Mouse (Mus musculus): Measurements from ENCODE around the gene Ak5.

Gene Ak5

DNA sequence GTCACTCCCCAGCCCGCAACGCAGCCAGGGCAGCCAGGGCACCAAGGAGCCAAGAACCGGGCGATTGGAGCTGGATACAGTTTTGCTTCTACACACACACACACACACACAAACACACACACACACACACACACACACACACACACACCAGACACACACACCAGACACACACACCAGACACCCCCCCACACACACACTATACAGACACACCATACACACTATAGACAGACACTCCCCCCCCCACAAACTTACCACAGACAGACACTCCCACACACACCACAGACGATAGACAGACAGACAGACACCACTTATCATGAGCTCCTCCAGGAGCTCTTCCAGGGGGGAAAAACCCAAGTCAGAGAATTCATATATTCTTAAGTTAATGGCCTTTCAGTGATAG, at the start of gene Ak5:
Gene Ak5 (minus strand): TSS at position 122 of the 400 bp plus-strand sequence.
- DNase-seq (ENCODE audit: low read depth, low spot score): no peak

DNA sequence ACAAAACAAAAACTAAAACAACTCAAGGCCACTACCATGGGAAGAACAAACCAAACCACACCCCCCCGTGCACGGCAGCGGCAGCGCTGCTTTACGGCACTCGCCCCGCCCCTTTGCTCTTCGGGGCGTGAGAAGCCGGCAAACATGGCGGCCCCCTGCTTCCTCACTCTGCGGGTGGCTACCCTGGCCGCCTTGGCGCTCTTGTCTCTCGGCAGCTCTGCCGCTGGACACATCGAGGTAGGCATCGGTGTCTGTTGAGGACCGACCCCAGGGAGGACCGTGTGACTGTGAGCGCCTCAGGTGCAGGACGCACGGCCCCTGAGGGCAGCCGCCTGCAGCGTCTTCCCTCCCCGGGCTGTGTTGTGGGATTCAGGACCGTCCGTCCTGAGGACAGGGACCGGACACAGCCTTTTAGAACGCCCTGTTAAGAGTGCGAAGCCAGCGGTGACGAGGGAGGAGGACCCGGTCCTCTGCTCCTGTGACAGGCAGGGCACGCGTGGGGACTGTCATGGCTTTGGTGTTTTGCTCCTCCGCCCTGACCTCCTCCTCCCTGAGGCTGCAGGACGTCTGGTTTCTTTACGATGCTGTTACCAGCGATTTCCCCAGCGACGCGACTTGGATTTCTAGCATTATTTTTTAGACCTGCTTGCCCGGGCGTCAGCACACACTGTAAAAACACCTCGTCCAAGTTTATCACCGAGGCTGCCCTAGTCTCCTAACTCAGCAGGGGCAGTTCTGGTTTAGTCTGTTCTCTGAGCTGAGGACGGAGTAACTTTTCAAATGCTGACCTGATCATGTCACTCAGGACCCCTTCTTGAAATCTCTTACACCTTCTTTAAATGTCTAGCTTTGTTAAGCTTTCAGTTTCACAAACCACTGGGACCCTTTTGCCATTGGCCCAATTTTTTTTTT, 46.1 kb upstream of the Ak5 start, which contains the start of gene Pigk:
Gene Pigk (plus strand): TSS at position 110 of the 912 bp plus-strand sequence.
- peak; percentile 83 for DNase-seq (ENCODE audit: low read depth, low spot score)

DNA sequence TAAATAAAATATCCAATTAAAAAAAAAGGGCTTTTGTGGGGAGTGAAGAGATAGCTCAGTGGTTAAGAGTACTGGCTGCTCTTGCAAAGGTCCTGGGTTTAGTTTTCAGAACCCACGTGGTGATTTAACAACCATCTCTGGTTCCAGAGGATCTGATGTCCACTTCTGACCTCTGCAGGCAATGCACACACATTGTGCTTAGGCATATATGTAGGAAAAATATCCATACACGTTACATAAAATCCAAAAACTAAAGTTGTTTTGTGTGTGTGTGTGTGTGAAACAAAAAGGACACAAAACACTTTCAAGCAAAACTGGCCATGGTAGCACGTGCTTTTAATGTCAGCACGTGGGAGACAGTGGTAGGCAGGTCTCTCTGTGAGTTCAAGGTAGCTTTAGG, 44.8 kb upstream of the Ak5 start:
- DNase-seq (ENCODE audit: low read depth, low spot score): no peak

DNA sequence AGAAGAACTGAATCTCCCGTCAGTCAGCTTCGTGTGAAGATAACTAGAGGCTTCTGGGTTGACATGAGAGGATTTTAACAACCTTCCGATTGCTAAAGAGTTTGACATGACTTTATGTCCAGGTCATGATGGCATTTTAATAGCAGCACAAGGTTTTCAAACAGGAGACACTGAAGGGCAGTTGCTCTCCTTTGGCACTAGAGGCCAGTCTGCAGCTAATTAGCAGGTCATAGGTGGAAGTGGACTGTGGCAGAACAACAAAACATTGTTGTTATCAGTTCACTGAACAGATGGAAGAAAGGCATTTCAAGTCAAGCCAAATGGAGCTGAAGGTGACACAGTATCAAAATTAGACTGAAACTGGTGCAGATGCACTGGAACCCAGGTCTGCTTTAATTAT, 41.8 kb upstream of the Ak5 start:
- DNase-seq (ENCODE audit: low read depth, low spot score): no peak

DNA sequence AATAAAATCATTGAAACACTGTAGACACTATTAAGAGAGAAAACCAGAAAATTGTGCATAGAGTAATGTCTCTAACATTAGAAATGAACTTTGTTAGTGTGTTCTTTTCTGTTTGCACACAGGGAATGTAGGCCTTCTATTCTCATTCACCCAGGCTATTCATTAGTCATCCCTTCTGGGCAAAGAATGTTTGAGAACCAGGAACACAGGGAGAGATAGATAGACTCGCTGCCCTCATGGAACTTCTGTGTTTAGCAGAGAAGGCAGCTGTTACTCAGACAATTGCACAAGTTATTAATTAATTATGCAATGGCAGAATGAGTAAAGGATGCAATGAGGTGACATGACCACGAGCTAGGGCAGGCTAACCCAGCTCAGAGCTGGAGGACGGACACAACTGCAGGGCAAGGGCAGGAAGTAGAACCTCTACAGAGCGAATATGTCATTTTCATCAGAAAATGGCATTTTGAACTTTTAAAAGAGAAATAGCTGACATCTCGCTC, 39.2 kb upstream of the Ak5 start:
- no peak for DNase-seq (ENCODE audit: low read depth, low spot score)

DNA sequence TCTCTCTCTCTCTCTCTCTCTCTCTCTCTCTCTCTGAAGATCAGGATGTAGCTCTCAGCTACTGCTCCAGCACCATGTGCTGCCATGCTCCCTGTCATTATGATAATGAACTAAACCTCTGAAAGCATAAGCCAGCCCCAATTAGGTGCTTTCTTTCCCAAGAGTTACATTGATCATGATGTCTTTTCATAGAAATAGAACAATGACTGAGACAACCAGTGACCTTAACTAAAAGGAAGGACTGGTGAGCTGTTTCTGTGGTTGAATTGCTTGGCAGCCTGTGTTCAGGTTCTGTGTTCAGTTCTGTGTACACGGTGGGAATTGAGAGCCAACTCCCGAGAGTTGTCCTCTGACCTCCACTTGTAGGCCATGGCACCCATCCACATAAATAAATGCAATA, 38.7 kb upstream of the Ak5 start:
- no peak for DNase-seq (ENCODE audit: low read depth, low spot score)

DNA sequence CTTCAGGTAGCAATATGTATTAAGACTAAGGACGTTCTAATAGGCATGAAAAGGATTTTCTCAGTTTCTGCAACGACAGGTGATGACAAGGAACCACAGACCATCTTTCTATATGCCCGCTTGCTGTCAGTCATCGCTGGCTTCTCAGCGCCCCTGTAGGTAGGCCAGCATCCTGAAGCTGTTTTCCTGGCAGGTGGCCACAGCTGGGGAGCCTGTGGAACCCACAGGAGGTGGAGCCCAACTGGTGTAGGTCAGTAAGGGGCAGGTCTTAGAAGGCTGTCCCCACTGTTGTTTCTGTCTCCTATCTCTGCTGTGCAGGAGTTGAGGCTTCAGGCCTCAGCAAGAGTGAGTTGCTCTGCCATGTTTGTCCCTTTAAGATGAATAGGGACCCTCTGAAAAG, 37.7 kb upstream of the Ak5 start:
- no peak for DNase-seq (ENCODE audit: low read depth, low spot score)

DNA sequence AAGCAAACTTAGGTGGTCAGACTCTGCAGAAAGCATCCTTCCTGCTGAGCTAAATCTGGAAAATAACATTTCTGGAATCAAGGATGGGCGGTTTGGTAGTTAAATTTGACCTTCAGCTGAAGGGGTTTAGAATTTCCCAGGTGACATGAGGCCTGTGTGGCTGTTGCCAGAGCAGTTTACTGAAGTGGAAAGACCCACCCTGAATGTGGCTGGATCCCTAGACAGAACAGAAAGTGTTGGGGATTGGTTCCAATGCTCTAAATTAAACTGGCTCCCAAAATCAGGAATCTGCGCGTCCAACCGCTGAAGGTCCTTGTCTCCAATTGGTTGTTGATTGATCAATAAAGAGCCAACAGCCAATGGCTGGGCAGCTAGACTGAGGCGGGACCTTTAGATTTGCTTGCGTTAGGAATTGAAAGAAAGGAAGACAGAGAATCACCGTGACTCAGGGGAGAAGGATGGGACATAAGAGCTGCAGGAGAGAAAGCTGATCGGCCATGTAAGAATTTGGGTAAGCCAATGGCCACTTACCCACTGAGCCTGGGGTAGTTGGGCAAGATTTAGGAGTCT, 34.2 kb upstream of the Ak5 start:
- DNase-seq (ENCODE audit: low read depth, low spot score): no peak

DNA sequence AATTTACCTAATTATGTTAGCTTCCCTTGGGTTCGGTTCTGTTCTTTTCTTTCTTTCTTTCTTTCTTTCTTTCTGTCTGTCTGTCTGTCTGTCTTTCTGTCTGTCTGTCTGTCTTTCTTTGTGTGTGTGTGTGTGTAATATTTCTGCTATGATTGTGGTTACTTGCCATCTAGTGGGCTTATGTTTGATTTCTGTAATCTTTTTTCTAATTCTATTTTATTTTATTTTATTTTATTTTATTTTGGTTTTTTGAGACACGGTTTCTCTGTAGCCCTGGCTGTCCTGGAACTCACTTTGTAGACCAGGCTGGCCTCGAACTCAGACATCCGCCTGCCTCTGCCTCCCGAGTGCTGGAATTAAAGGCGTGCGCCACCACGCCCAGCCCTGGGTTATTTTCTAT, 33.4 kb upstream of the Ak5 start:
- DNase-seq (ENCODE audit: low read depth, low spot score): peak; percentile 20

DNA sequence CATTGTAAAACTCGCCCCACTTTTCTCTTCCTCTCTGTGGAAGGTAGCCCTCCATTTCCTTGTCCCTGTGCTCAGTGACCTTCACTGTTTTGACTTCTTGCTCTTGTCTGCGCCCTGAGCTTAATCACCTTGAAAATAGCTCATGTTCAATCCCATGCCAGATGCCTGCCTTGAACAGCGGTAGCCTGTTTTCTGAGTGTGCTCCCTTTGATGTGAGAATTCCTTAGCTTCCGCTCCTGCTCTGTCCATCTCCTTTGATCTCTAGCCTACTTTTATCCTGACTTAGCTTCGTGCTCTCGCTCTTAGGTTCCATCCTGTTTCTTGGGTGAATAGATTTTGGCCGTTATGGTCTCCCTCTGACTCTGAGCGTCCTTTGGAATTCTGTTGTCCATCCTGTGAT, 31.1 kb upstream of the Ak5 start:
- no peak for DNase-seq (ENCODE audit: low read depth, low spot score)

DNA sequence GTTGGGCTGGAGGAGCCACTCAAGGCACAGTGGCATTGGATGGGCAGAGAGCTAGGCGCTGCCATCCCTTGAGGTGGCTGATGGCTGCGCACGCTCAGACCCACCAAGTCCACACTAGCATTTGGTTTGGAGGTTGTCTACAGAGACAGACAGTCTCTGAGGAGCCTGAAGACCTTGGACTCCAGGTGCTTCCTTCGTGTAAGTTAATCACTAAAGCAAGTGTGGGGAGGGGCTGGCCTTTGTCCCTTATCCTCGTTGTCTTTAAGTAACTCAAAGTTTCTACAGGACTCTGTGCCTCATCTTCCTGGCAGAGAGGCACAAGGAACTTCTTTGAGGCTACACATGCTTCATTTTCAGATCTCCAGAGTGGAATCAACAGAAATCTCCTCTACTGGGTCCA, 29.9 kb upstream of the Ak5 start:
- no peak for DNase-seq (ENCODE audit: low read depth, low spot score)

DNA sequence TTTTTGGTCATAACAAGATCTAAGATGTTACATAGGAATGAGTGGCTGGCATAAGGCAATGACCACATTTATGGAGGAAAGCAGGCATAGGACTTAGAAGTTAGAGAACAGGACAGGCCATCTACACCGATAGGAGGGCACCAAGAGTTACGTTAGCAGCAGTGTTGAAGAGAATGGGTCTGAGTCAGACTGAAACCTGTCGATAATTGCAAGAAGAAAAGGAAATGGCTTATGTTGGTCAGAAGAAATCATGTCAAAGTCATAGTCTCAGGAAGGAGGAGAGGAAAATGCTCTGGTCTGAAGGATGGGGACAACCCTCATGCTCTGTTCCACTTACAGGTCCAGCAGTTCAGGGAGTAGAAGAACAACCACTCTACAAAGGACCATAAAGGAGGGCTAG, 26.8 kb upstream of the Ak5 start:
- DNase-seq (ENCODE audit: low read depth, low spot score): no peak

DNA sequence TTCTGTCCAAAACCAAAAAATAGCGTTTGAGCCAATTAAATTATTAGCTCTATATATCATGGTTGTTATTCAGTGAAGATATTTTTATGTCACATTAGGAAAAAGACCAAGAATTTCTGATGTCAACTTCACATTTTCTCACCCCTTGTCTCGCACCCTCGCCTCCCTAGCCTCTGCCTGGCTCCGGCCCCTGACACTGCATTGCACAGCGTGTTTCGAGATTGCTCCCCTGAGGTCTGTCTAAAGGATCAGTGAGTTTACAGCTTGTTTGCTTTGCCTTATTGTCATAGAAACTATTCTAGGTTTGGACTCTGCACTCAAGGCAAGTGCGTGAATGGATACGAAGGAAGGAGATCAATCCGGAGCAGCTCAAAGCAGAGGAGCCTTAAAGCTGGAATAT, 20.9 kb upstream of the Ak5 start:
- no peak for DNase-seq (ENCODE audit: low read depth, low spot score)

DNA sequence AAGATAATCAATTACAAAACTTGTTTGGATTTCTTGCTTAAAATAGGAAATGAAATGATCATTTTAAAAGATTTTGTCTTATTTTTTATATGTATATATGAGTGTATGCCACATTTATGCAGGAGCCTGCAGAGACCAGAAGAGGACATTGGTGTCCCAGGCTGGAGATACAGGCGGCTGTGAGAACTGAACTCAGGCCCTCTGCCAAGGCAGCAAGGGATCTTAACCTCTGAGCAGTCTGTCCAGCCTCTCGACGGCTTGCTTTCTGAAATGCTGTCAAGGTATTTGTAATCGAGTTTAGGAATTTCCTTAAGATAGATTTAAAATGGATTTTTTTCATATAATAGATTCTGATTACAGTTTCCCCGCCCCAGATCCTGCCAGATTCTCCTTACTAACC, 20.4 kb upstream of the Ak5 start:
- no peak for DNase-seq (ENCODE audit: low read depth, low spot score)

DNA sequence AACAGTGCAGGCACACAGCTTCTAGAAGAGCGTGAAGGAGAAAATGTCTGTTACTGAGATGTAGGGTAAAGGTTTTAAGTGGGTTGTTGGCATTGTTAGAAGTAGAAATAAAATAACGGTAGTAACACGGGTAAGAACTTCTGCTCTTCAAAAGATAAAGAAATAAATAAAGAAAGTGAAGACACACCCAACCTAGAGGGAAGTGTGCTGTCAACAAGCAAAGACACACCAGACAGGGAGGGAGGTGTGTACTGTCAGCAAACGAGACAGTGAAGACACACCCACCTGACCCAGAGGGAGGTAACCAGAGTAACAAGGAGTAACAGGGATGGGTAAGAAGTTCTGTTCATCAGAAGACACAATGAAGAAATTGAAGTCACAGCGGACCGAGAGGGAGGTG, 6.5 kb upstream of the Ak5 start:
- no peak for DNase-seq (ENCODE audit: low read depth, low spot score)

DNA sequence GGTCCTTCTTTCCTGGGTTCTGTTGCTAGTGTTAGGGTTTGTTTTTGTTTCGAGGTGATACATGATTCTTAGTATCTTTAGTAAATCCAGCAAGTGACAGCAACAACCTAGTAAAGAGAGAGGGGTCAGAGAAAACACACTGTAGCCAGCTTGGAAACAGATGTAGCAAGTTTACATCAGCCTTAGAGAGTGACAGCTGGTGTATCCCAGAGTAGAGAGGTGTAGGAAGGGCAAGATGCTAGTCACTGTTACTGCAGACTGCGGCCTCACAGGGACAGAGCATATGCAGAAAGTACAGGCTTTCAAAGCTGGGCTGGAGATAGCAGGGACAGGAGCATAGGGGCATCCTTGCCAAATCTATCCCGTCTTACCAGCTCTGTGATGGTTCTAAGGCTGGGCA, 1.6 kb upstream of the Ak5 start:
- no peak for DNase-seq (ENCODE audit: low read depth, low spot score)

DNA sequence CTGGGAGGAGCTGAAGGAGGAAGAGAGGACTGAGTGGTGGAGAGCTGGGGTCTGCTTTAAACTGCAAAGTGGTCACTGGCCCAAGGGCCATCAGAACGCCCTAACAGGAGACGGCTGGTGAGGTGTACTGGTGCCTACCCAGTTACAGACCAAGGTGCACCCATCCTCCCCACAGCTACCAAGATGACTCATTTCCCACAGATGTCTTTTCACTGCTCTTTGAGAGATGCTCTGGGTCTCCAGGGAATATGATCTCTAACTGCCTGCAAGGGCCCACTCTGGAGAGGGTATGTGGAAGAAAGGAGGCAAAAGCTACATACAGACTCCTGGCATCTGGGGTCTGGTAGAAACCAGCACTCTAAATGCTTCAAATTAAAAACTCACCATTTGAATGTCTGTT, 633 bp upstream of the Ak5 start:
- no peak for DNase-seq (ENCODE audit: low read depth, low spot score)

DNA sequence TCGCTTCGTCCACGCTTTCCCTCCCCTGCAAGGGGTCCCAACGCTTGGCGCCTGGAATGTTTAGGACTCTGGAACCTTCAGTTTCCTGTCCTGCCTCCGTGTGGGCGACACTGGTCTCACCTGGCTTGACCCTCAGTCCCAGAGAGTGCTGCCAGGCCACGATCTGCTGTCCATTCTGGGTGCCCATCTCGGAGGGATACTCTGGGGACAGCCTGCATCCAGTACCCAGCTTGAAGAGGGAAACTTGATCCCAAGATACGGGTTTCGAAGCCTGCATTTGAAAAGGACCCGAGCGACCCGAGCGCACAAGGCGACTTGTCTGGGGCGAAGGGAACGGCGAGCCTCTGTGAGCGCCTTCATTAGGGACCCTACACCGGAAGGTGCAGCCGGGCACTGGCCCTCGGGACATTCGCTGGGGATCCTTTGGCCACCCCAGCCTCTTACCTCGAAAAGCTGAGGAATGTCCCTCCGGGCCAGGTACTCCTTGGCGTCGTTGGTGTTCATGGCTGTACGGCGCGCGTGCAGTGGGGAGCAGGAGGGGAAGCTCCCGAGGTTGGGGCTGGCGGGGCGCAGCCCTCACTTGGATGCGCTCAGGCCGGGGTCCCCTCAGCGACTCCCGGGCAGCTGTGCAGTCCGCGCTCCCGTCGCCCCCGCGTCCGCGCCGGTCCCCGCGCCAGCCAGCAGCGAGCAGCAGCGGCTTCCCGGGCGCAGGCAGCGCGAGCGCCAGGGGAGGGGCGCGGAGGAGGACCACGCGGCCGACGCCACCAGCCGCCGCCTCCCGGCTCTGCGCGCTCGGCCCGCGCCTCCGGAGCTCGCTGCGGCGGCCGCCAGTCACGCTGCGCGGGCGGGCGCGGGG, 576 bp downstream of the Ak5 start:
- no peak for DNase-seq (ENCODE audit: low read depth, low spot score)

DNA sequence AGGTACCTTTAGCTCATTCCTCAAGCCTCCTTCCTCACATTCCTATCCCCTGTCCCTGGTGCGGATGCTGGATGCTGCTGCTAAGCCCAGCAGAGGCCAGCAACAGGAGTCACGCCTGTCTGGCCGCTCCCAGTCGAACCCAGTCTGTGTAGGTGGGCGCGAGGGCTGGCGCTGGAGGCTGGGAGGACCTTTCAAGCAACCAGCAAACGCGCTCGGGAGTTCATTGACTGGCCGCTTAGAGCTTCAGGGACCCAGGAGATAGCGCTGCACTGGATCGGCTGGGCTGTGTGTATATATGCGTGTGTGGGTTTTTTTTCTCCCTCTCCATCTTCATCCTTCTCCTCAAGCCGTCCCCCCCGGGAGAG, 1.2 kb downstream of the Ak5 start:
- no peak for DNase-seq (ENCODE audit: low read depth, low spot score)

DNA sequence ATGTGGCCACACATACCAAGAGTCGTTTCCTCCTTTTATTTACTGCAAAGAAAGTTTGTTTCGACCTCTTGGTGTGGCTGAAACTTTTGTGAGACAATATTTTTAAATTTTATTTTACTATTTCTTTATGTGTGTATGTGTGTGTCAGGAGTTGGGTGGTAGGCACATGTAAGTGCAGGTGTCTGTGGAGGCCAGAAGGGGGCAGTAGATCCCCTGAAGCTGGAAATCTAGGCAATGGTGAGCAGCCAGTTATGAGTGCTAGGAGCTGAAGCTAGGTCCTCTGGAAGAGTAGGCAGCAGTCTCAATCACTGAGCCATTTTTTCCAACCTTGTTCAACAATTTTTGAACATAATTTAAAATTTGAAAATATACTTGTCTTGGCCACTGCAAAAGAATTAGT, 9.6 kb downstream of the Ak5 start:
- peak; percentile 2 for DNase-seq (ENCODE audit: low read depth, low spot score)

DNA sequence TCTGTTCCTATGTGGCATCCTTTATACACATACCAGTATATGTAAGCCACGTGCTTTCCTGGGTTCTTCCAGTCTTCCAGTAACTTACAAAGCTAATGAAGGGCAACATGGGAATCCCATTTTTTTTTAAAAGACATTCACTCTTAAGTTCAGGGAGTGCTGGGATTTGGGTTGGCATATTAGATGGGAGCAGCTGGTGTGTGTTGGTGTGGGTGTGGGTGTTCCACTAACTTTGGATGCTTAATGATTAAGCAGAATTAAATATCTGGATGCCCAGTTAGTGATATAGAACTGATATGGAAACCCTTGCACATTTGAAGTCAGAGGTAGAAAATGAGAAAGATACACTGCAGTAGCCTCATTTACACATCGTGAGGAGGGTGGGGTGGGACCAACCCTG, 16.2 kb downstream of the Ak5 start:
- DNase-seq (ENCODE audit: low read depth, low spot score): no peak

DNA sequence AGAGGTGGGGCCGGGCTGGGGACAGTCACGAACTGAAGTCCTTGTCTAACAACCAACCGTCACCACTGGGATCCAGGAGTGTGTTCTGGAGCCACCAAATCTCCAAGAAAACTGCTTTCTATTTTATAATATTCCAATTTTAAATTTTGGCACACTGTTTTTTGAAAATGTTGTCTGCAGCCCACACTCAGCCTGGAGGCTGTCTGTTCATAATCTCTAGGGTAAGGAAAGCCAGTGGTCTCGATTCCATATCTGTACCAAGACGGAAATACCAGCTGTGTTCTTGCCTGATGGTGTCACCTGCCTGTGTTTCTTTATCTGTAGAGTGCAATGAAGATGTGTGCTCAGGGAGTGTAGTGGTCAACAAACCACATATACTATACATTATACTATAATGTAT, 23.6 kb downstream of the Ak5 start:
- DNase-seq (ENCODE audit: low read depth, low spot score): no peak
